Mouse (Mus musculus) liver, embryonic 14.5 days (tissue): ENCODE data around the gene Ncapg2.

Experiments used
- CTCF ChIP-seq: IDR thresholded peaks from 2 replicates; pipeline ENCODE4 v1.5.1; 2016; ENCODE audit warnings: antibody characterized with exemption, low read depth, control low read depth
- EP300 ChIP-seq: IDR thresholded peaks from 2 replicates; pipeline ENCODE4 v1.6.1; 2016; ENCODE audit warnings: antibody characterized with exemption, low read depth

GRCm38 (mm10) chr12:116368857-116369256 is 36.3 kb upstream of the Ncapg2 start:
- TF ChIP-seq CTCF: no peak
- no peak for TF ChIP-seq EP300
